Mouse (Mus musculus): ENCODE data around the gene Zfp444.
"Not testable (repeated sequence)": the region's sequence is repeated elsewhere in the genome, so short reads cannot be mapped to it uniquely, and the experiment has no call there.

DNA sequence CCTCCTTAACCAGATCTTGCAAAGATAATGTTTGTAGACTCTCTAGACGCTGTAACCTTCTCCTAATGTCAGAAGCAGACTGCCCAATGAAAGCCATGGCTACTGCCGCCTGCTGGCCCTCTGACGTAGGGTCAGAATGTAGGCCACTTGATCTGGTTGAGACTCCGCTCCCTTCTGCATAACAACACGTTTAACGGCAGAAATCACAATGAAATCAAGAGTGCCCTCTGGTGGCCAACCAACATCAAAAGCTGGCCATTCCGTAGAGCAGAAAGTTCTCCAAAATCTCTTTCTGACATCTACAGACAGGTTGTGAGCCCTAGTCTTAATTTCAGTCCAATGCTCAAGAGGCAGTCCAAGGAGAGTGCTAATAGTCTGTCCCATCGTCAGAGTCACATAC, 56.5 kb downstream of the Zfp444 start:
- not testable (repeated sequence) for TF ChIP-seq CTCF (IDR thresholded peaks at IDR 0.05; ENCODE audit: control insufficient read depth, insufficient read depth, insufficient read length); MAX (IDR thresholded peaks at IDR 0.05)
